Mouse (Mus musculus) forebrain, embryonic 15.5 days (tissue): ENCODE data around the gene Gm10842. TPM values are rescaled to one million over a fixed set of nuclear protein-coding genes. Genes with fewer than 3 reads are reported as not detected.
A peak's percentile ranks its signal among the peaks of the same experiment; 100 is the strongest.
"Not testable (repeated sequence)": the region's sequence is repeated elsewhere in the genome, so short reads cannot be mapped to it uniquely, and the experiment has no call there.

Experiments used
- ATAC-seq: fragments of 200-750 bp; cut with Nextera tagmentation; replicated peaks from 2 replicates; pipeline ENCODE4 v1.8.0; 2017; ENCODE audit warnings: mild to moderate bottlenecking, moderate TSS enrichment, moderate library complexity
- H3K27ac ChIP-seq: fragments of 300-500 bp; sonication (generic); replicated peaks from 2 replicates; pipeline ENCODE4 v1.5.1; 2015; ENCODE audit warnings: mild to moderate bottlenecking, inconsistent platforms
- H3K27me3 ChIP-seq: fragments of 300-500 bp; sonication (generic); 2 replicates; pipeline ENCODE4 v1.6.1; 2015; ENCODE audit warnings: inconsistent platforms
- H3K36me3 ChIP-seq: fragments of 300-500 bp; sonication (generic); 2 replicates; pipeline ENCODE4 v1.6.1; 2015; ENCODE audit warnings: mild to moderate bottlenecking, inconsistent platforms
- H3K4me1 ChIP-seq: fragments of 300-500 bp; sonication (generic); 2 replicates; pipeline ENCODE4 v1.6.1; 2015; ENCODE audit warnings: inconsistent platforms
- H3K4me2 ChIP-seq: fragments of 300-500 bp; sonication (generic); replicated peaks from 2 replicates; pipeline ENCODE4 v1.6.1; 2015; ENCODE audit warnings: mild to moderate bottlenecking, inconsistent platforms
- H3K4me3 ChIP-seq: fragments of 300-500 bp; sonication (generic); 2 replicates; pipeline ENCODE4 v1.5.1; 2015; ENCODE audit warnings: mild to moderate bottlenecking, inconsistent platforms
- H3K9ac ChIP-seq: fragments of 300-500 bp; sonication (generic); replicated peaks from 2 replicates; pipeline ENCODE4 v1.6.1; 2015; ENCODE audit warnings: mild to moderate bottlenecking, inconsistent platforms
- H3K9me3 ChIP-seq: fragments of 300-500 bp; sonication (generic); 2 replicates; pipeline ENCODE4 v1.6.1; 2016; ENCODE audit warnings: inconsistent platforms
- WGBS: fragments of 180-500 bp; shearing (Covaris S2); methylation state at CpG from one replicate; pipeline ENCODE4 v1.1.7; 2015; ENCODE audit warnings: mixed read lengths; 5-methylcytosine and 5-hydroxymethylcytosine counted together
- polyA plus RNA-seq: library from polyadenylated mRNA; unstranded; fragments of >200 nt; fragmentation: Nextera tagmentation; extraction: Ambion mirVana; gene quantifications from 2 replicates; pipeline ENCODE4 v1.2.1, GENCODE M21; 2015

The Gm10842 gene
- polyA plus RNA-seq: not detected in 2 replicates

- H3K4me1 ChIP-seq: no peaks in the 10 kb centered on the region
- ATAC-seq: no peak
- no peak within 1 kb of the TSS for H3K9ac ChIP-seq
- H3K9me3 ChIP-seq: no peaks in the 10 kb centered on the region
- H3K4me2 ChIP-seq: no peak within 1 kb of the TSS
- WGBS: 70% methylated on average over 3 of the region's 3 CpGs
- H3K36me3 ChIP-seq: no peaks in the 10 kb centered on the region
- H3K27me3 ChIP-seq: no peaks in the 10 kb centered on the region
- H3K27ac ChIP-seq: no peak within 1 kb of the TSS
- no peak within 1 kb of the TSS for H3K4me3 ChIP-seq
These were observed at the start of gene Gm10842 for GRCm38 (mm10) chr11:105146593-105146992. Gm10842 (plus strand) TSS chr11:105146893.

- H3K4me3 ChIP-seq, H3K27me3 ChIP-seq, H3K9ac ChIP-seq, ATAC-seq, H3K9me3 ChIP-seq, H3K27ac ChIP-seq, H3K36me3 ChIP-seq, H3K4me1 ChIP-seq, H3K4me2 ChIP-seq: not testable (repeated sequence)
- 79% methylated on average over 22 of the region's 22 CpGs for WGBS
These were observed 34.2 kb upstream of the Gm10842 start for GRCm38 (mm10) chr11:105112448-105112847.

- H3K4me1 ChIP-seq: no peaks in the 10 kb centered on the region
- H3K27ac ChIP-seq: no peak overlapping the region
- H3K9me3 ChIP-seq: no peaks in the 10 kb centered on the region
- no peaks in the 10 kb centered on the region for H3K36me3 ChIP-seq
- no peak overlapping the region for H3K9ac ChIP-seq
- WGBS: 91% methylated on average over 7 of the region's 7 CpGs
- no peak overlapping the region for H3K4me3 ChIP-seq
- no peak overlapping the region for H3K4me2 ChIP-seq
- ATAC-seq: no peak
- H3K27me3 ChIP-seq: no peaks in the 10 kb centered on the region
These were observed 28.9 kb upstream of the Gm10842 start for GRCm38 (mm10) chr11:105117814-105118213.

- WGBS: 17% methylated on average over 4 of the region's 4 CpGs
- H3K27ac ChIP-seq: no peak overlapping the region
- no peak for ATAC-seq
- no peak overlapping the region for H3K4me2 ChIP-seq
- H3K36me3 ChIP-seq: no peaks in the 10 kb centered on the region
- H3K9me3 ChIP-seq: no peaks in the 10 kb centered on the region
- H3K4me3 ChIP-seq: no peak overlapping the region
- no peaks in the 10 kb centered on the region for H3K27me3 ChIP-seq
- H3K9ac ChIP-seq: no peak overlapping the region
- H3K4me1 ChIP-seq: no peaks in the 10 kb centered on the region
These were observed 26.1 kb upstream of the Gm10842 start for GRCm38 (mm10) chr11:105120551-105121061.

GRCm38 (mm10) chr11:105121792-105122191 is 24.9 kb upstream of the Gm10842 start:
- H3K9me3 ChIP-seq, H3K27me3 ChIP-seq, ATAC-seq, H3K4me1 ChIP-seq, H3K4me2 ChIP-seq, H3K36me3 ChIP-seq, H3K27ac ChIP-seq, H3K9ac ChIP-seq, H3K4me3 ChIP-seq: not testable (repeated sequence)
- WGBS: 81% methylated on average over 5 of the region's 5 CpGs

- ATAC-seq: no peak
- no peak overlapping the region for H3K4me2 ChIP-seq
- peaks cover 11% of the 10 kb centered on the region for H3K4me1 ChIP-seq
- H3K27me3 ChIP-seq: no peaks in the 10 kb centered on the region
- H3K9me3 ChIP-seq: no peaks in the 10 kb centered on the region
- WGBS: 6% methylated on average over 9 of the region's 9 CpGs
- H3K4me3 ChIP-seq: no peak overlapping the region
- no peak overlapping the region for H3K27ac ChIP-seq
- H3K9ac ChIP-seq: no peak overlapping the region
- H3K36me3 ChIP-seq: no peaks in the 10 kb centered on the region
These were observed 22.7 kb upstream of the Gm10842 start for GRCm38 (mm10) chr11:105123986-105124385.

GRCm38 (mm10) chr11:105125735-105126519 is 20.8 kb upstream of the Gm10842 start, which contains the start of gene Mettl2:
Mettl2 (plus strand) TSS chr11:105126425.
- Histone ChIP-seq H3K4me3 (peak within 1 kb of the TSS; percentile 94), H3K27ac (peak within 1 kb of the TSS; percentile 88), H3K4me2 (peak within 1 kb of the TSS; percentile 83), H3K36me3 (peaks cover 2% of the 10 kb centered on the region; the same call in 1 of the 2 replicates), H3K9me3 (no peaks in the 10 kb centered on the region), H3K4me1 (peaks cover 11% of the 10 kb centered on the region), H3K9ac (peak within 1 kb of the TSS; percentile 69), H3K27me3 (no peaks in the 10 kb centered on the region)
- 1% methylated on average over 33 of the region's 38 CpGs for WGBS
- ATAC-seq: peak; percentile 94

GRCm38 (mm10) chr11:105126520-105127029 is 20.1 kb upstream of the Gm10842 start:
- peaks cover 11% of the 10 kb centered on the region for H3K4me1 ChIP-seq
- peaks cover 8% of the 10 kb centered on the region for H3K36me3 ChIP-seq
- WGBS: 0% methylated on average over 48 of the region's 49 CpGs
- no peaks in the 10 kb centered on the region for H3K27me3 ChIP-seq
- peak overlapping the region; percentile 83 for H3K4me2 ChIP-seq
- peak overlapping the region; percentile 47; the same call in 1 of the 2 replicates for H3K27ac ChIP-seq
- peak; percentile 46 for ATAC-seq
- H3K9ac ChIP-seq: peak overlapping the region; percentile 69
- no peaks in the 10 kb centered on the region for H3K9me3 ChIP-seq
- peak overlapping the region; percentile 94 for H3K4me3 ChIP-seq

GRCm38 (mm10) chr11:105135692-105136091 is 11.0 kb upstream of the Gm10842 start:
- Histone ChIP-seq H3K27me3 (no peaks in the 10 kb centered on the region), H3K4me1 (no peaks in the 10 kb centered on the region), H3K27ac (no peak overlapping the region), H3K4me2 (no peak overlapping the region), H3K9me3 (no peaks in the 10 kb centered on the region), H3K4me3 (no peak overlapping the region), H3K36me3 (peaks cover 93% of the 10 kb centered on the region), H3K9ac (no peak overlapping the region)
- ATAC-seq: no peak
- 94% methylated on average over 7 of the region's 7 CpGs for WGBS

GRCm38 (mm10) chr11:105137255-105137654 is 9.4 kb upstream of the Gm10842 start:
- not testable (repeated sequence) for H3K27me3 ChIP-seq, H3K4me3 ChIP-seq, H3K4me1 ChIP-seq, H3K9ac ChIP-seq, H3K4me2 ChIP-seq, H3K27ac ChIP-seq, H3K9me3 ChIP-seq, ATAC-seq
- peaks cover 83% of the 10 kb centered on the region for H3K36me3 ChIP-seq
- 95% methylated on average over 2 of the region's 2 CpGs for WGBS

GRCm38 (mm10) chr11:105140512-105140911 is 6.2 kb upstream of the Gm10842 start:
- H3K36me3 ChIP-seq: peaks cover 51% of the 10 kb centered on the region
- WGBS: 95% methylated on average over 8 of the region's 8 CpGs
- H3K4me1 ChIP-seq, H3K4me2 ChIP-seq, H3K27ac ChIP-seq, H3K4me3 ChIP-seq, ATAC-seq, H3K9me3 ChIP-seq, H3K9ac ChIP-seq, H3K27me3 ChIP-seq: not testable (repeated sequence)

GRCm38 (mm10) chr11:105141115-105141514 is 5.6 kb upstream of the Gm10842 start:
- no peak for ATAC-seq
- H3K9ac ChIP-seq: no peak overlapping the region
- H3K27me3 ChIP-seq: no peaks in the 10 kb centered on the region
- no peaks in the 10 kb centered on the region for H3K9me3 ChIP-seq
- H3K4me2 ChIP-seq: no peak overlapping the region
- no peaks in the 10 kb centered on the region for H3K4me1 ChIP-seq
- no peak overlapping the region for H3K4me3 ChIP-seq
- peaks cover 45% of the 10 kb centered on the region for H3K36me3 ChIP-seq
- WGBS: 95% methylated on average over 5 of the region's 5 CpGs
- no peak overlapping the region for H3K27ac ChIP-seq
